Mouse (Mus musculus) embryonic fibroblast, embryonic 13.5 days (primary cell): Measurements from ENCODE around the gene Klhdc8b.

Source experiments
- CTCF ChIP-seq: IDR thresholded peaks from 2 replicates; pipeline ENCODE4 v1.5.1; 2011; ENCODE audit warnings: mild to moderate bottlenecking, control low read depth, low read length, moderate library complexity, borderline replicate concordance; ENCODE audit not compliant: insufficient read depth
- POLR2A ChIP-seq: IDR thresholded peaks from 2 replicates; pipeline ENCODE4 v1.6.1; 2011; ENCODE audit warnings: low read depth, mild to moderate bottlenecking, control low read depth, low read length, moderate library complexity

GRCm38 (mm10) chr9:108499943-108500342 lies 38.6 kb upstream of the Klhdc8b start:
- TF ChIP-seq POLR2A (no peak), CTCF (no peak)
